Mouse (Mus musculus) thymus, postnatal 10 days (tissue): ENCODE results near the gene Dpm3.

Experiments
- DNase-seq, 2 experiments: peaks; one replicate each; pipeline ENCODE4 v3.0.0; 2021; ENCODE audit warnings: low spot score in 2 of 2

Dpm3 gene

GRCm38 (mm10) chr3:89268916-89269315 lies 9.8 kb downstream of the Dpm3 start:
- no peak for DNase-seq

GRCm38 (mm10) chr3:89270051-89270755 lies 11.0 kb downstream of the Dpm3 start, which contains the start of gene Slc50a1:
Gene Slc50a1, minus strand, starts transcription at chr3:89270570.
- peak; percentile 71 to 80 for DNase-seq

- no peak for DNase-seq
Observed at GRCm38 (mm10) chr3:89270891-89271290, 11.7 kb downstream of the Dpm3 start.

- no peak for DNase-seq
Observed at GRCm38 (mm10) chr3:89271760-89272159, 12.6 kb downstream of the Dpm3 start.

- DNase-seq: no peak
Observed at GRCm38 (mm10) chr3:89276061-89276460, 16.9 kb downstream of the Dpm3 start.

- DNase-seq: no peak
Observed at GRCm38 (mm10) chr3:89277281-89278021, 18.3 kb downstream of the Dpm3 start.

- DNase-seq: no peak
Observed at GRCm38 (mm10) chr3:89278107-89278506, 18.9 kb downstream of the Dpm3 start.

- DNase-seq: no peak
Observed at GRCm38 (mm10) chr3:89278643-89279042, 19.5 kb downstream of the Dpm3 start.

- DNase-seq: no peak
Observed at GRCm38 (mm10) chr3:89279153-89279890, 20.2 kb downstream of the Dpm3 start.

- DNase-seq: no peak
Observed at GRCm38 (mm10) chr3:89280050-89280605, 21.0 kb downstream of the Dpm3 start.

GRCm38 (mm10) chr3:89280606-89281511 lies 21.7 kb downstream of the Dpm3 start, which contains the start of gene Efna1:
Gene Efna1, minus strand, starts transcription at chr3:89281142.
- no peak for DNase-seq

- DNase-seq: peak; percentile 59 to 88
Observed at GRCm38 (mm10) chr3:89281579-89282290, 22.6 kb downstream of the Dpm3 start.

GRCm38 (mm10) chr3:89282291-89282643 lies 23.1 kb downstream of the Dpm3 start:
- DNase-seq: no peak

- DNase-seq: no peak
Observed at GRCm38 (mm10) chr3:89284261-89284660, 25.1 kb downstream of the Dpm3 start.

GRCm38 (mm10) chr3:89285526-89285925 lies 26.4 kb downstream of the Dpm3 start:
- no peak for DNase-seq

- DNase-seq: no peak
Observed at GRCm38 (mm10) chr3:89287286-89287685, 28.1 kb downstream of the Dpm3 start.

GRCm38 (mm10) chr3:89288503-89288928 lies 29.4 kb downstream of the Dpm3 start:
- no peak for DNase-seq

GRCm38 (mm10) chr3:89291874-89292273 lies 32.7 kb downstream of the Dpm3 start:
- no peak for DNase-seq

- peak; percentile 45 to 48 for DNase-seq
Observed at GRCm38 (mm10) chr3:89292303-89292702, 33.1 kb downstream of the Dpm3 start.

GRCm38 (mm10) chr3:89293247-89293918 lies 34.2 kb downstream of the Dpm3 start:
- no peak for DNase-seq
